9 mouse cellular contexts compared by ENCODE assay signal in the genomic region with DNA sequence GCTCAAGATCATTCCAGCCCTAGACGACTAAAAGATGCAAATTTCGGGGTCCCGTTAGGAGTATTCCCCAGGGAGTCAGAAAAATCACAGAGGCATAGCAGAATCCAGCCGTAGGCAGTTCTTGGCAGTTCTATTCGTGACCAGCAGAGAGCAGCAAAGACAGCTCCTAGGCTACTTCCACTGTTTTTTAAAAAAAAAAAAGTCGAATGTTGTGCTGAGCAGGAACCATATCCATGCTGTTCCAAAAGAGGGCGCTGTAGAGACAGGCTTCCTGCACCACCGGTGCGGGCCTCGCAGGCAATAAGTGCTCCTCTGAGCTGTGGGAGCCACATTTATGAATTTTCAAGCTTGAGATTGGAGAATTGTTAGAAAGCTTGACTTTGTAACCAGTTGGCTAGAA. TPM values are rescaled to one million over a fixed set of nuclear protein-coding genes. Genes with fewer than 3 reads are reported as not detected.
DNase-seq lines count a peak whose midpoint lies in the region; ATAC-seq and TF ChIP-seq lines count a peak whose summit lies in the region.
"Had no signal": no experiment of that assay in that cellular context is flagged by ENCODE, and none has a peak within 500 bp of the region (broad histone marks: within the 10 kb centered on the region; RNA-seq: fewer than 3 reads in every experiment).

No protein-coding gene starts in this region.

- H3K4me3 ChIP-seq in liver, embryonic 11.5 days (ENCODE audit: low read depth, low read length), result no peak overlapping the region
- H3K4me3 ChIP-seq in intestine, postnatal 0 days (ENCODE audit: low read depth, low read length), result no peak overlapping the region
- H3K4me3 ChIP-seq in limb, embryonic 10.5 days, result no peak overlapping the region
- no peak overlapping the region for H3K4me3 ChIP-seq in olfactory bulb, adult 2 months (ENCODE audit: insufficient read depth, low read depth, low read length)
- H3K4me3 ChIP-seq: embryonic facial prominence, embryonic 15.5 days had no signal

- no peaks in the 10 kb centered on the region for H3K36me3 ChIP-seq in liver, embryonic 11.5 days (ENCODE audit: control insufficient read depth, insufficient read depth, low read length)
- H3K36me3 ChIP-seq in intestine, postnatal 0 days (ENCODE audit: control insufficient read depth, insufficient read depth), result no peaks in the 10 kb centered on the region
- no peaks in the 10 kb centered on the region for H3K36me3 ChIP-seq in limb, embryonic 10.5 days
- H3K36me3 ChIP-seq: embryonic facial prominence, embryonic 15.5 days had no signal

- H3K4me2 ChIP-seq in liver, embryonic 11.5 days, result no peak overlapping the region
- H3K4me2 ChIP-seq in intestine, postnatal 0 days (replicated peaks; ENCODE audit: low read depth), result no peak overlapping the region
- H3K4me2 ChIP-seq: embryonic facial prominence, embryonic 15.5 days had no signal

- no peaks in the 10 kb centered on the region; the same call in 1 of the 2 replicates for H3K9me3 ChIP-seq in liver, embryonic 11.5 days (ENCODE audit: control insufficient read depth, low read length)
- no peaks in the 10 kb centered on the region for H3K9me3 ChIP-seq in intestine, postnatal 0 days (ENCODE audit: control insufficient read depth)
- no peaks in the 10 kb centered on the region; the same call in 1 of the 2 replicates for H3K9me3 ChIP-seq in limb, embryonic 10.5 days (replicated peaks)
- H3K9me3 ChIP-seq: embryonic facial prominence, embryonic 15.5 days had no signal

- no peak; the same call in 1 of the 2 replicates for ATAC-seq in liver, embryonic 11.5 days (replicated peaks; ENCODE audit: low FRiP score)
- ATAC-seq in intestine, postnatal 0 days, result no peak

- no peak overlapping the region for H3K9ac ChIP-seq in liver, embryonic 11.5 days (ENCODE audit: low read depth, low read length)
- H3K9ac ChIP-seq in intestine, postnatal 0 days (ENCODE audit: low read depth, low read length), result no peak overlapping the region
- H3K9ac ChIP-seq: embryonic facial prominence, embryonic 15.5 days had no signal

- TF ChIP-seq CTCF in intestine, postnatal 0 days (IDR thresholded peaks at IDR 0.05; ENCODE audit: low read depth), result peak; percentile 93
- peak; percentile 84 for TF ChIP-seq CTCF in olfactory bulb, adult 2 months (IDR thresholded peaks at IDR 0.05; ENCODE audit: insufficient read depth, low read depth, low read length)

- DNase-seq in liver, result peak; percentile 60
- no peak for DNase-seq in liver, embryonic 11.5 days (ENCODE audit: low spot score)
- DNase-seq in c-Kit-positive CD71-negative TER-119-negative erythroid progenitor cells, embryonic 14.5 days (ENCODE audit: low read depth), result peak; percentile 76
- peak; percentile 85 for DNase-seq in forelimb bud, embryonic 11.5 days (ENCODE audit: low read depth, low spot score)
- DNase-seq in limb, embryonic 10.5 days (ENCODE audit: low spot score), result peak; percentile 61
- peak; percentile 26 to 50 for DNase-seq in thymus, adult 18-20 months

- WGBS in liver, embryonic 11.5 days, result 8% methylated on average over 10 of the region's 10 CpGs
- WGBS in intestine, postnatal 0 days, result 9% methylated on average over 10 of the region's 10 CpGs
- WGBS in limb, embryonic 10.5 days, result 14% methylated on average over 10 of the region's 10 CpGs
- 2% methylated on average over 10 of the region's 10 CpGs for WGBS in olfactory bulb, adult 2 months

- no peak for TF ChIP-seq POLR2A in olfactory bulb, adult 2 months (IDR thresholded peaks at IDR 0.05; ENCODE audit: insufficient read depth, low read depth, low read length)

- no peaks in the 10 kb centered on the region for H3K27me3 ChIP-seq in liver, embryonic 11.5 days (replicated peaks; ENCODE audit: control insufficient read depth, insufficient read depth, low read length)
- no peaks in the 10 kb centered on the region for H3K27me3 ChIP-seq in intestine, postnatal 0 days (replicated peaks; ENCODE audit: control insufficient read depth, insufficient read depth, low read length)
- H3K27me3 ChIP-seq in limb, embryonic 10.5 days (ENCODE audit: low read depth, poor library complexity, severe bottlenecking), result no peaks in the 10 kb centered on the region
- H3K27me3 ChIP-seq: embryonic facial prominence, embryonic 15.5 days had no signal

- H3K4me1 ChIP-seq in liver, embryonic 11.5 days (replicated peaks; ENCODE audit: control insufficient read depth, insufficient read depth, low read length), result no peaks in the 10 kb centered on the region
- no peaks in the 10 kb centered on the region for H3K4me1 ChIP-seq in intestine, postnatal 0 days (replicated peaks; ENCODE audit: control insufficient read depth, insufficient read depth, low read length)
- peaks cover 5% of the 10 kb centered on the region; the same call in 1 of the 2 replicates for H3K4me1 ChIP-seq in limb, embryonic 10.5 days
- no peaks in the 10 kb centered on the region for H3K4me1 ChIP-seq in olfactory bulb, adult 2 months (ENCODE audit: control insufficient read depth, insufficient read depth, low read length)
- H3K4me1 ChIP-seq: embryonic facial prominence, embryonic 15.5 days had no signal

- H3K27ac ChIP-seq in liver, embryonic 11.5 days (ENCODE audit: low read depth, low read length), result no peak overlapping the region
- H3K27ac ChIP-seq in intestine, postnatal 0 days (ENCODE audit: low read depth, low read length), result no peak overlapping the region
- no peak overlapping the region for H3K27ac ChIP-seq in limb, embryonic 10.5 days
- H3K27ac ChIP-seq in olfactory bulb, adult 2 months (ENCODE audit: insufficient read depth, low read depth, low read length), result no peak overlapping the region
- H3K27ac ChIP-seq: embryonic facial prominence, embryonic 15.5 days had no signal

RNA-seq across cellular contexts. Expression of gene Zkscan17, which starts 1.3 kb away (rescaled TPM):
- 16.8 TPM in 2 replicates for polyA plus RNA-seq in liver, embryonic 11.5 days (2014; fragmentation: Nextera tagmentation; extraction: Ambion mirVana)
- 5.4 and 6.2 TPM in 2 replicates for polyA plus RNA-seq in intestine, postnatal 0 days (2015; fragmentation: Nextera tagmentation; extraction: Ambion mirVana)
- polyA plus RNA-seq in limb, embryonic 10.5 days (2016; fragmentation: Nextera tagmentation; extraction: Ambion mirVana), result 45.2 and 46.1 TPM in 2 replicates
- polyA plus RNA-seq in olfactory bulb, adult 2 months (2012; ENCODE audit: insufficient read depth, insufficient read length, low replicate concordance, missing spikeins), result not detected in 2 replicates

RNA-seq across cellular contexts. Expression of gene Nlrp3, which starts 16.1 kb away (rescaled TPM):
- polyA plus RNA-seq in liver, embryonic 11.5 days (2014; fragmentation: Nextera tagmentation; extraction: Ambion mirVana), result 0.34 and 0.39 TPM in 2 replicates
- polyA plus RNA-seq in intestine, postnatal 0 days (2015; fragmentation: Nextera tagmentation; extraction: Ambion mirVana), result 0.14 and 0.17 TPM in 2 replicates
- not detected in 2 replicates for polyA plus RNA-seq in limb, embryonic 10.5 days (2016; fragmentation: Nextera tagmentation; extraction: Ambion mirVana)
- polyA plus RNA-seq in olfactory bulb, adult 2 months (2012; ENCODE audit: insufficient read depth, insufficient read length, low replicate concordance, missing spikeins), result not detected in 2 replicates

RNA-seq across cellular contexts. Expression of gene Olfr222, which starts 50.8 kb away (rescaled TPM):
- polyA plus RNA-seq in liver, embryonic 11.5 days (2014; fragmentation: Nextera tagmentation; extraction: Ambion mirVana), result not detected in 2 replicates
- not detected in 2 replicates for polyA plus RNA-seq in intestine, postnatal 0 days (2015; fragmentation: Nextera tagmentation; extraction: Ambion mirVana)
- not detected in 2 replicates for polyA plus RNA-seq in limb, embryonic 10.5 days (2016; fragmentation: Nextera tagmentation; extraction: Ambion mirVana)
- polyA plus RNA-seq in olfactory bulb, adult 2 months (2012; ENCODE audit: insufficient read depth, insufficient read length, low replicate concordance, missing spikeins), result not detected in 2 replicates

RNA-seq across cellular contexts. Expression of gene Zfp867, which starts 53.0 kb away (rescaled TPM):
- polyA plus RNA-seq in liver, embryonic 11.5 days (2014; fragmentation: Nextera tagmentation; extraction: Ambion mirVana), result 3.2 and 3.6 TPM in 2 replicates
- 1.8 and 2.1 TPM in 2 replicates for polyA plus RNA-seq in intestine, postnatal 0 days (2015; fragmentation: Nextera tagmentation; extraction: Ambion mirVana)
- polyA plus RNA-seq in limb, embryonic 10.5 days (2016; fragmentation: Nextera tagmentation; extraction: Ambion mirVana), result 5.7 and 7.9 TPM in 2 replicates
- polyA plus RNA-seq in olfactory bulb, adult 2 months (2012; ENCODE audit: insufficient read depth, insufficient read length, low replicate concordance, missing spikeins), result not detected in 2 replicates
